Mouse (Mus musculus): Measurements from ENCODE around the gene Ublcp1. TPM values are rescaled to one million over a fixed set of nuclear protein-coding genes. Genes with fewer than 3 reads are reported as not detected.

The Ublcp1 gene
- polyA plus RNA-seq, 1 experiment from 2014 or later = 63.9 TPM

DNA sequence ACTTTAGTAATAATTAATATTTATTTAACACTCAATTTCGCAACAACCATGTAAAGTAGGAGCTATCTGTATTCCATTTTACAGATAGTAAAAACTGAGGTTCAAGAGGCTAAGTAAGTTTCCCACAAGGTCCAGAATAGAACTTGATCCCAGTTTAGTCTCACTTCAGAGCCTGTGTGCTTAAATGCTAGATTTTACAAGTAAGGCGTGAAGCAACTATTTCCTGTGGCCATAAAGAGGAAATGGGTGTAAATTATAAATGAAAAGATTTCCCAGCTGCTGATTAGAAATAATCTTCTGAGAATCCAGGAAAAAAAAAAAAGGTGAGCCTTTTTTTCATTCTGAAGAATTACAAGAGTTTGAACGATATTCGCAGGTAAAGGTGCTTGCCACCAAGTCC, 65.2 kb downstream of the Ublcp1 start:
- WGBS = 89% methylated on average over 4 of the region's 4 CpGs
- Histone ChIP-seq H3K36me3 (ENCODE audit: control insufficient read depth, insufficient read depth, low read length) (no peaks in the 10 kb centered on the region), H3K4me3 (ENCODE audit: low read depth, low read length) (no peak overlapping the region), H3K27ac (ENCODE audit: low read depth) (no peak overlapping the region), H3K9ac (ENCODE audit: low read length) (no peak overlapping the region), H3K4me1 (replicated peaks; ENCODE audit: control insufficient read depth, insufficient read depth, low read length) (no peaks in the 10 kb centered on the region), H3K27me3 (replicated peaks; ENCODE audit: control insufficient read depth, insufficient read depth, low read length) (no peaks in the 10 kb centered on the region), H3K9me3 (ENCODE audit: control insufficient read depth, low read length) (no peaks in the 10 kb centered on the region), H3K4me2 (ENCODE audit: low read length) (no peak overlapping the region)
- ATAC-seq (replicated peaks; ENCODE audit: low FRiP score, low TSS enrichment, low read depth) = no peak
- DNase-seq (ENCODE audit: low spot score) = no peak

Small RNA genes within 50 kb of the gene (microRNA-seq; reads per million reads assigned to microRNA genes)
- gene Gm22121 = not detected

Other genes starting within 250 kb of the Ublcp1 start
- gene Il12b, start 70.4 kb downstream of the Ublcp1 start, polyA plus RNA-seq (2014; fragmentation: Nextera tagmentation; extraction: Ambion mirVana) = not detected in 2 replicates
- 71.3 and 73.3 TPM in 2 replicates for gene Rnf145, start 48.5 kb upstream of the Ublcp1 start, polyA plus RNA-seq (2014; fragmentation: Nextera tagmentation; extraction: Ambion mirVana)
- 8.4 and 10.0 TPM in 2 replicates for gene Ebf1, start 146.8 kb upstream of the Ublcp1 start, polyA plus RNA-seq (2014; fragmentation: Nextera tagmentation; extraction: Ambion mirVana)

All from intestine, embryonic 14.5 days (tissue).